Mouse (Mus musculus) heart, embryonic 16.5 days (tissue): ENCODE results near the gene Rhebl1. TPM values are rescaled to one million over a fixed set of nuclear protein-coding genes. Genes with fewer than 3 reads are reported as not detected.

Experiments
- ATAC-seq: fragments of 200-750 bp; cut with Nextera tagmentation; replicated peaks from 2 replicates; pipeline ENCODE4 v1.8.0; 2017; ENCODE audit warnings: moderate number of reproducible peaks; ENCODE audit not compliant: insufficient read depth, low FRiP score; ENCODE audit errors: extremely low read depth
- H3K27ac ChIP-seq: fragments of 300-500 bp; sonication (generic); 2 replicates; pipeline ENCODE4 v1.5.1; 2014; ENCODE audit warnings: mild to moderate bottlenecking, low read length, control low read depth, moderate library complexity
- H3K27me3 ChIP-seq: fragments of 300-500 bp; sonication (generic); 2 replicates; pipeline ENCODE4 v1.6.1; 2014; ENCODE audit warnings: low read length, mixed read lengths; ENCODE audit not compliant: control insufficient read depth, insufficient read depth
- H3K36me3 ChIP-seq: fragments of 300-500 bp; sonication (generic); 2 replicates; pipeline ENCODE4 v1.6.1; 2014; ENCODE audit not compliant: control insufficient read depth, insufficient read depth
- H3K4me1 ChIP-seq: fragments of 300-500 bp; sonication (generic); 2 replicates; pipeline ENCODE4 v1.6.1; 2014; ENCODE audit warnings: low read length, mixed read lengths; ENCODE audit not compliant: control insufficient read depth, insufficient read depth
- H3K4me2 ChIP-seq: fragments of 300-500 bp; sonication (generic); 2 replicates; pipeline ENCODE4 v1.6.1; 2014; ENCODE audit warnings: low read depth, mild to moderate bottlenecking, control low read depth, low read length
- H3K4me3 ChIP-seq: fragments of 300-500 bp; sonication (generic); 2 replicates; pipeline ENCODE4 v1.5.1; 2014; ENCODE audit warnings: mild to moderate bottlenecking, control low read depth, low read length
- H3K9ac ChIP-seq: fragments of 300-500 bp; sonication (generic); 2 replicates; pipeline ENCODE4 v1.6.1; 2014; ENCODE audit warnings: low read length, control low read depth
- H3K9me3 ChIP-seq: fragments of 300-500 bp; sonication (generic); replicated peaks from 2 replicates; pipeline ENCODE4 v1.6.1; 2016; ENCODE audit warnings: low read length; ENCODE audit not compliant: control insufficient read depth
- WGBS: fragments of 180-500 bp; shearing (Covaris S2); extraction: QIAGEN DNeasy Blood & Tissue Kit; methylation state at CpG from one replicate; pipeline ENCODE4 v1.1.7; 2014; 5-methylcytosine and 5-hydroxymethylcytosine counted together
- polyA plus RNA-seq: library from polyadenylated mRNA; unstranded; fragments of >200 nt; fragmentation: Nextera tagmentation; extraction: Ambion mirVana; gene quantifications from 2 replicates; pipeline ENCODE4 v1.2.1, GENCODE M21; 2015

Gene Rhebl1
- polyA plus RNA-seq, 1 experiment from 2014 or later = 7.3 TPM

- Histone ChIP-seq H3K9ac (no peak overlapping the region), H3K27me3 (no peaks in the 10 kb centered on the region), H3K9me3 (no peaks in the 10 kb centered on the region), H3K36me3 (peaks cover 96% of the 10 kb centered on the region), H3K27ac (no peak overlapping the region), H3K4me2 (no peak overlapping the region), H3K4me3 (no peak overlapping the region), H3K4me1 (no peaks in the 10 kb centered on the region)
- no peak for ATAC-seq
- 91% methylated on average over 18 of the region's 18 CpGs for WGBS
Measured at GRCm38 (mm10) chr15:98860921-98861320, 33.4 kb downstream of the Rhebl1 start.

- Histone ChIP-seq H3K9ac (no peak overlapping the region), H3K4me3 (no peak overlapping the region), H3K27ac (no peak overlapping the region), H3K27me3 (no peaks in the 10 kb centered on the region), H3K9me3 (no peaks in the 10 kb centered on the region), H3K36me3 (peaks cover 95% of the 10 kb centered on the region), H3K4me2 (no peak overlapping the region), H3K4me1 (no peaks in the 10 kb centered on the region)
- no peak for ATAC-seq
- 85% methylated on average over 9 of the region's 9 CpGs for WGBS
Measured at GRCm38 (mm10) chr15:98859319-98860043, 34.9 kb downstream of the Rhebl1 start.

- no peak for ATAC-seq
- Histone ChIP-seq H3K4me1 (no peaks in the 10 kb centered on the region), H3K36me3 (peaks cover 96% of the 10 kb centered on the region), H3K27me3 (no peaks in the 10 kb centered on the region), H3K4me3 (no peak overlapping the region), H3K27ac (no peak overlapping the region), H3K9ac (no peak overlapping the region), H3K4me2 (no peak overlapping the region), H3K9me3 (no peaks in the 10 kb centered on the region)
- 89% methylated on average over 16 of the region's 16 CpGs for WGBS
Measured at GRCm38 (mm10) chr15:98854214-98854613, 40.1 kb downstream of the Rhebl1 start.

GRCm38 (mm10) chr15:98853161-98853937 is 41.0 kb downstream of the Rhebl1 start:
- 91% methylated on average over 28 of the region's 28 CpGs for WGBS

DNA sequence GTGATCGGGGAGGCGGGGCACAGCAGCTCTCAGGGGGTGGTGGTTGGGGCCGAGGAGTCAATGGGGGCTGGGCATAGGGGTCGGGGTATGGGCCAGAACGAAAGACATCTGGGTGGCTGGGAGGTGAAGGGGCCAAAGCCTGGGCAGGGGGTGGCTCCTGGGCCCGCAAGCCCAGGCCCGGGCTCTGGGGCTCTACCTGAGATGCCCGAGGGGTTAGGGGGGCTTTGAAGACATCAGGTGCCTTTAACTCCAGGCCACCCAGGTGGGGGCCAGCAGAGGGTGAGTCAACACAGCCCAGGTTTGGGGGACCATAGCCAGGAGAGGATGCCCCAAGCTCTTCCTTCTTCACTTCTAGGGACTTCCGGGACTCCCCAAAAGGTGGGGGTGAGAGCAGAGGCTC is 41.6 kb downstream of the Rhebl1 start:
- H3K36me3 ChIP-seq = peaks cover 94% of the 10 kb centered on the region
- 92% methylated on average over 9 of the region's 9 CpGs for WGBS
- no peak overlapping the region for H3K4me2 ChIP-seq
- H3K4me1 ChIP-seq = no peaks in the 10 kb centered on the region
- no peak for ATAC-seq
- no peak overlapping the region for H3K4me3 ChIP-seq
- no peaks in the 10 kb centered on the region for H3K27me3 ChIP-seq
- no peak overlapping the region for H3K9ac ChIP-seq
- no peak overlapping the region for H3K27ac ChIP-seq
- no peaks in the 10 kb centered on the region for H3K9me3 ChIP-seq

More at GRCm38 (mm10) chr15:98853161-98853937, 41.0 kb downstream of the Rhebl1 start:
- no peak for ATAC-seq
- Histone ChIP-seq H3K9me3 (no peaks in the 10 kb centered on the region), H3K4me3 (no peak overlapping the region), H3K4me1 (no peaks in the 10 kb centered on the region), H3K27ac (no peak overlapping the region), H3K27me3 (no peaks in the 10 kb centered on the region), H3K36me3 (peaks cover 97% of the 10 kb centered on the region), H3K4me2 (no peak overlapping the region), H3K9ac (no peak overlapping the region)

DNA sequence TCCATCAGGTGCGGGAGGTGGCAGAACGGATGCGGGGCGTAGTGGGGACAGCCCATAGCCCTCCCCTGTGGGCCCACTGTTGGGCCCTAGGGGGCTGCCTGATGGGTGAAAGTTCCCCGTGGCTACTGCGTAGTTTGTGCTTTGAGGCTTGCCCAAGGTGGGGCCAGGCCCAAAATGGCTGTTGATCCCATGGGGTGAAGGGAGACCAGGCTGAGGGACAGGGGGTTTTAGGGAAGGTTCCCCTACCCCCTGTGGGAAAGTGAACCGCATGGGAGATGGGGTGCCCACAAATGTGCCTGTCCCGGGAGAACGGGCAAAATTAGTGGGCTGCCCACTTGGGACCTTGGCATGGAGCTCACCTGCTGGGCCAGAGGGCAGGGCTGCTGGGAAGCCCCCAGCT is 42.3 kb downstream of the Rhebl1 start:
- Histone ChIP-seq H3K36me3 (peaks cover 94% of the 10 kb centered on the region), H3K4me3 (no peak overlapping the region), H3K9me3 (no peaks in the 10 kb centered on the region), H3K9ac (no peak overlapping the region), H3K27me3 (no peaks in the 10 kb centered on the region), H3K27ac (no peak overlapping the region), H3K4me1 (no peaks in the 10 kb centered on the region), H3K4me2 (no peak overlapping the region)
- 91% methylated on average over 9 of the region's 9 CpGs for WGBS
- ATAC-seq = no peak

DNA sequence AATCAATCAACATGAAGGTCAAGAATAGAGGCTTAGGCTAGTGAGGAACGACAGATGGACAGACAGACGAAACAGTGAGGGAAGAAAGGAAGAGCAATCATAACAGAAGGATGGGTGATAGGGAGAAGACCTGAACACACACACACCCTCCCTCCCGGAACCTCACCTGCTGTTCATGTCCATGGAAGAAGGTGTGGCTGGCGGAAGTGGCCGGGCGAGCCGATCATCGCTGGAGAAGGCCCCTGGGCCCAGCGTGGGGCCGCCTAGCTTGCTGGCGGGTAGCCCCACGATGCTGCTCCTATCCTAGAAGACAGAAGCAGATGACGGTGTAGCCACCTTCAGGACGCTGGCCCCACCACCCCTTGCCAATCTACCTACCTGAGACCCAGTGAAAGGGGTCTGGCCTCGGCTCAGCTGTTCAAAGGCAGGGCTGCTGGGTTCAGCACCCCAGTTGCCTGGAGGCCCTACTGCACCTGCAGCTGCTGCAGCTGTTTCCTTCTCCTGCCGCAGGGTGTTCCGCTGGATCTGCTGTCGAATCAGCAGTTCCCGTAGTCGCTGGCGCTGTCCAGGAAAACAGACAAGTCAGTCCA is 43.0 kb downstream of the Rhebl1 start:
- H3K9me3 ChIP-seq = no peaks in the 10 kb centered on the region
- no peak overlapping the region for H3K27ac ChIP-seq
- 85% methylated on average over 21 of the region's 21 CpGs for WGBS

DNA sequence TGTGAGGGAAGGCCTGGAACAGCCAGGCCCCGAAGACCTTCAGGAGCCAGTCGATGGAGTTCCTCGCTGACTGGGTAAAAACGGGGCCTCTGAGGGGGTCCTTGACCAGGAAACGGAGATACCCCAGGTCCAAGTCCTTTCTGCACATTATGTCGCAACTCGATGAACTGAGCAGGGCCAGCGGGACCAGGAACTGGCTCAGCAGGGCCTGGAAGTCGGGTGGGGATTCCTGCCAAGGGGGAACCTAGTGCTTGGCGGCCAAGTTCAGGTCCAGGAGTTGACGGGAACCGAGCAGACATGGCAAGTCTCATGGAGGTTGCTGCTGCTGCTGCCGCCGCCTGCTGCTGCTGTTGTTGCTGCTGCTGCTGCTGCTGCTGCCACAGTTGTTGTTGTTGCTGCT is 43.7 kb downstream of the Rhebl1 start:
- no peak overlapping the region for H3K4me3 ChIP-seq
- H3K36me3 ChIP-seq = peaks cover 94% of the 10 kb centered on the region
- no peaks in the 10 kb centered on the region for H3K4me1 ChIP-seq
- H3K27ac ChIP-seq = no peak overlapping the region
- H3K9ac ChIP-seq = no peak overlapping the region
- no peak for ATAC-seq
- H3K27me3 ChIP-seq = no peaks in the 10 kb centered on the region
- H3K4me2 ChIP-seq = no peak overlapping the region
- 87% methylated on average over 14 of the region's 14 CpGs for WGBS
- no peaks in the 10 kb centered on the region for H3K9me3 ChIP-seq

More for the DNA sequence above, 43.0 kb downstream of the Rhebl1 start:
- ATAC-seq = no peak
- H3K36me3 ChIP-seq = peaks cover 94% of the 10 kb centered on the region
- H3K4me1 ChIP-seq = no peaks in the 10 kb centered on the region
- no peak overlapping the region for H3K4me2 ChIP-seq
- no peaks in the 10 kb centered on the region for H3K27me3 ChIP-seq
- H3K4me3 ChIP-seq = no peak overlapping the region
- no peak overlapping the region for H3K9ac ChIP-seq
